Mouse (Mus musculus) granulocyte monocyte progenitor cell, adult 5-6 weeks (primary cell): ENCODE results near the gene Hpca. TPM values are rescaled to one million over a fixed set of nuclear protein-coding genes. Genes with fewer than 3 reads are reported as not detected.
A peak's percentile ranks its signal among the peaks of the same experiment; 100 is the strongest.

Source experiments
- ATAC-seq: replicated peaks from 2 replicates; pipeline ENCODE4 v1.8.0; 2016; ENCODE audit warnings: mild to moderate bottlenecking, moderate TSS enrichment, inconsistent platforms; ENCODE audit not compliant: poor library complexity, severe bottlenecking
- total RNA-seq, 2 experiments: library from RNA; stranded (forward) in 1 of 2; stranded (reverse) in 1 of 2; fragments of 200-712, 200-1000 nt in 1 of 2; fragments of >200 nt in 1 of 2; fragmentation: Nextera tagmentation in 1 of 2; gene quantifications; 2 replicates each; pipeline ENCODE4 v1.2.3; 2014 to 2017

The Hpca gene
- total RNA-seq, 2 experiments from 2014 or later: not detected

- no peak; the same call in 1 of the 2 replicates for ATAC-seq
Measured at GRCm38 (mm10) chr4:129136579-129137391, 14.9 kb upstream of the Hpca start, which contains the start of gene Fndc5. Fndc5 (plus strand) TSS chr4:129136999.

GRCm38 (mm10) chr4:129136189-129136578 lies 14.3 kb upstream of the Hpca start:
- ATAC-seq: no peak

GRCm38 (mm10) chr4:129135637-129136036 lies 13.8 kb upstream of the Hpca start:
- ATAC-seq: no peak

- peak; percentile 62 for ATAC-seq
Measured at GRCm38 (mm10) chr4:129134799-129135585, 13.2 kb upstream of the Hpca start.

- peak; percentile 66 for ATAC-seq
Measured at GRCm38 (mm10) chr4:129130755-129131303, 9.0 kb upstream of the Hpca start.

GRCm38 (mm10) chr4:129130149-129130548 lies 8.3 kb upstream of the Hpca start:
- ATAC-seq: peak; percentile 55; the same call in 1 of the 2 replicates

GRCm38 (mm10) chr4:129129387-129129786 lies 7.6 kb upstream of the Hpca start:
- no peak for ATAC-seq

GRCm38 (mm10) chr4:129128582-129129338 lies 6.9 kb upstream of the Hpca start:
- no peak for ATAC-seq

GRCm38 (mm10) chr4:129125736-129126451 lies 4.1 kb upstream of the Hpca start:
- no peak for ATAC-seq

GRCm38 (mm10) chr4:129124652-129125146 lies 2.9 kb upstream of the Hpca start:
- no peak for ATAC-seq

- no peak for ATAC-seq
Measured at GRCm38 (mm10) chr4:129122719-129123118, 883 bp upstream of the Hpca start.

GRCm38 (mm10) chr4:129122107-129122506 lies 271 bp upstream of the Hpca start:
- ATAC-seq: no peak

- peak; percentile 90 for ATAC-seq
Measured at GRCm38 (mm10) chr4:129120520-129121445, 1.1 kb downstream of the Hpca start.

- ATAC-seq: no peak
Measured at GRCm38 (mm10) chr4:129119708-129120107, 2.1 kb downstream of the Hpca start.

- no peak for ATAC-seq
Measured at GRCm38 (mm10) chr4:129117720-129118510, 3.9 kb downstream of the Hpca start.

- no peak for ATAC-seq
Measured at GRCm38 (mm10) chr4:129116703-129117102, 5.1 kb downstream of the Hpca start.

- peak; percentile 93 for ATAC-seq
Measured at GRCm38 (mm10) chr4:129113083-129113988, 8.5 kb downstream of the Hpca start.
